Mouse (Mus musculus) E14TG2a.4 (cell line): ENCODE results near the gene Il6ra.

Experiments used
- CTCF ChIP-seq: conservative IDR thresholded peaks from 2 replicates; pipeline ENCODE4 v1.5.1; 2014; ENCODE audit warnings: low read length
- POU5F1 ChIP-seq: IDR thresholded peaks from 2 replicates; pipeline ENCODE4 v1.6.1; 2014; ENCODE audit warnings: low read length, borderline replicate concordance

- TF ChIP-seq CTCF = peak; percentile 71
- no peak for TF ChIP-seq POU5F1
Observed at GRCm38 (mm10) chr3:89817056-89817455, 95.9 kb downstream of the Il6ra start.
